Mouse (Mus musculus): ENCODE results near the gene Mcm3.

The Mcm3 gene

GRCm38 (mm10) chr1:20819771-20820605 lies at the start of gene Mcm3:
TSS of gene Mcm3 (minus strand) at chr1:20820312.
- in situ Hi-C loops (cut with MboI, MseI): loop anchor here (10.0 kb wide), 3 partner anchors 65 to 255 kb away; partner anchors contain the start of gene Tram2

- in situ Hi-C loops (cut with MboI, MseI): no loop called here
Observed at GRCm38 (mm10) chr1:20868036-20868435, 47.9 kb upstream of the Mcm3 start.

GRCm38 (mm10) chr1:20867241-20867902 lies 47.3 kb upstream of the Mcm3 start:
- in situ Hi-C loops (cut with MboI, MseI): no loop called here

GRCm38 (mm10) chr1:20863452-20864172 lies 43.5 kb upstream of the Mcm3 start:
- in situ Hi-C loops (cut with MboI, MseI): no loop called here

GRCm38 (mm10) chr1:20861865-20862264 lies 41.8 kb upstream of the Mcm3 start:
- in situ Hi-C loops (cut with MboI, MseI): no loop called here

- in situ Hi-C loops (cut with MboI, MseI): no loop called here
Observed at GRCm38 (mm10) chr1:20860775-20861174, 40.7 kb upstream of the Mcm3 start.

- in situ Hi-C loops (cut with MboI, MseI): no loop called here
Observed at GRCm38 (mm10) chr1:20856924-20857902, 37.1 kb upstream of the Mcm3 start.

GRCm38 (mm10) chr1:20839911-20840310 lies 19.8 kb upstream of the Mcm3 start:
- in situ Hi-C loops (cut with MboI, MseI): loop anchor here (5.0 kb wide), 1 partner anchor 57 kb away; no protein-coding TSS in a partner anchor

- in situ Hi-C loops (cut with MboI, MseI): loop anchor here (5.0 kb wide), 1 partner anchor 61 kb away; no protein-coding TSS in a partner anchor
Observed at GRCm38 (mm10) chr1:20836551-20837125, 16.5 kb upstream of the Mcm3 start.

GRCm38 (mm10) chr1:20833141-20833511 lies 13.0 kb upstream of the Mcm3 start:
- in situ Hi-C loops (cut with MboI, MseI): no loop called here

- in situ Hi-C loops (cut with MboI, MseI): no loop called here
Observed at GRCm38 (mm10) chr1:20832473-20833140, 12.5 kb upstream of the Mcm3 start.

- in situ Hi-C loops (cut with MboI, MseI): no loop called here
Observed at GRCm38 (mm10) chr1:20830546-20830945, 10.4 kb upstream of the Mcm3 start.

GRCm38 (mm10) chr1:20828061-20828460 lies 7.9 kb upstream of the Mcm3 start:
- in situ Hi-C loops (cut with MboI, MseI): loop anchor here (10.0 kb wide), 2 partner anchors 57 to 107 kb away; no protein-coding TSS in a partner anchor

GRCm38 (mm10) chr1:20825036-20825435 lies 4.9 kb upstream of the Mcm3 start:
- in situ Hi-C loops (cut with MboI, MseI): loop anchor here (10.0 kb wide), 2 partner anchors 60 to 110 kb away; no protein-coding TSS in a partner anchor

- in situ Hi-C loops (cut with MboI, MseI): loop anchor here (10.0 kb wide), 2 partner anchors 61 to 111 kb away; no protein-coding TSS in a partner anchor
Observed at GRCm38 (mm10) chr1:20823906-20824305, 3.8 kb upstream of the Mcm3 start.

- in situ Hi-C loops (cut with MboI, MseI): loop anchor here (10.0 kb wide), 2 partner anchors 61 to 111 kb away; no protein-coding TSS in a partner anchor
Observed at GRCm38 (mm10) chr1:20823471-20823870, 3.4 kb upstream of the Mcm3 start.

- in situ Hi-C loops (cut with MboI, MseI): loop anchor here (10.0 kb wide), 2 partner anchors 64 to 114 kb away; no protein-coding TSS in a partner anchor
Observed at GRCm38 (mm10) chr1:20820959-20821358, 847 bp upstream of the Mcm3 start.

- in situ Hi-C loops (cut with MboI, MseI): loop anchor here (10.0 kb wide), 1 partner anchor 257 kb away; the partner anchor contains the start of gene Tram2
Observed at GRCm38 (mm10) chr1:20817596-20817995, 2.5 kb downstream of the Mcm3 start.

GRCm38 (mm10) chr1:20817172-20817571 lies 2.9 kb downstream of the Mcm3 start:
- in situ Hi-C loops (cut with MboI, MseI): loop anchor here (10.0 kb wide), 1 partner anchor 258 kb away; the partner anchor contains the start of gene Tram2

All from regulatory T cell (primary cell).